Mouse (Mus musculus): ENCODE measurements around the gene Nid1.
"Not testable (repeated sequence)": the region's sequence is repeated elsewhere in the genome, so short reads cannot be mapped to it uniquely, and the experiment has no call there.

Nid1 gene

DNA sequence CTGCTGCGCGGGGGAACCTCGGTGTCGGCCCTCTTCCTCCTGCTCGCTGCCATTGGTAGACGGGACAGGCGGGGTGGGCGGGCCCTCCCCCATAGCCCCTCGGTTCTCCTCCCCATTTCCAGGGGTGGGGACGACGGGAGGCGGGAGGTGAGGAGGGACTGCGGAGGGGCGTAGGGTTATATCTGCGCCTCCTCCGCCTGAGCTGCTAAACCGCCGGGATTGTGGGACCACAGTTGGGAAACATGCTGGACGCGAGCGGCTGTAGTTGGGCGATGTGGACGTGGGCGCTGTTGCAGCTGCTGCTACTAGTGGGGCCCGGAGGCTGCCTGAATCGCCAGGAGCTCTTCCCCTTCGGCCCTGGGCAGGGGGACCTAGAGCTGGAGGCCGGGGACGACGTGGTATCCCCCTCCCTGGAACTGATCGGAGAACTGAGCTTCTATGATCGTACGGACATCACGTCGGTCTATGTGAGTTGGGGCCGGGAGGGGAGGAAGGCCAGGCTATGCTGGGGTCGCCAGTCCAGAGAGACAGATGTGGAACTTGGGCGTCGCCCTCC is at the start of gene Nid1:
Nid1 (plus strand) TSS at position 92 of the 556 bp plus-strand sequence.
- not testable (repeated sequence) for DNase-seq (ENCODE audit: low spot score)

GRCm38 (mm10) chr13:13393228-13394095 is 43.9 kb upstream of the Nid1 start, which contains the start of gene Gpr137b:
Gene Gpr137b, minus strand, starts transcription at chr13:13394014.
- DNase-seq (ENCODE audit: low spot score) = not testable (repeated sequence)

DNA sequence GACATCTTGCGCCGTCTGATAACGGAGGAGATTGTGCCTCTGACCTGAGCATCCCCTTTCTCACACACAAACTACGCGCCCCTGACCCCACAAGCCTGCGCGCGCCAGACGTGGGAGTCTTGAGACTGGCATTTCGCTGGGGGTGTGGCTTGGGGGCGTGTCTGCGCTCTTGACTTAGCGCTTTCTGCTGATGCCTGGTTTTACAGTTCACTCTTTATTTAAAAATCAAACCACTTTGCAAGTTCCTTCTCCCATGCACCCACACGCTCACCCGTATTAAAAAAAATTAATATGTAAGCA is 43.3 kb upstream of the Nid1 start:
- not testable (repeated sequence) for DNase-seq (ENCODE audit: low spot score)

DNA sequence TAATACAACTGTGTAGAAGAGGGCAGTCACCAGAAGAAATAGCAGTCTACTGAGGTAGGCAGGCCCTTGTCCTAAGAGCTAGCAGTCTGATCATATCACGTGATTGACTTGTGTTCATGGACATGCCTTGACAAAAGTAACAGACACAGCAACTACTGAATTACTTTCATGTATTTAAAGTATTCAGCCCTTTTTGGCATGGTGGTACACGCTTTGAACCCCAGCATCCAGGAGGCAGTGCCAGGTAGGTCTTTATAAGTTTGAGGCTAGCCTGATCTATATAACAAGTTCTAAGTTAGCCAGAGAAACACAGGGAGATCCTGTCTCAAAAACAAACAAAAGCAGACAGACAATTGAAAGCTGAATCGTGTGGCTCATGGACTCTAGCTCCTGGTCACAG is 36.5 kb upstream of the Nid1 start:
- not testable (repeated sequence) for DNase-seq (ENCODE audit: low spot score)

DNA sequence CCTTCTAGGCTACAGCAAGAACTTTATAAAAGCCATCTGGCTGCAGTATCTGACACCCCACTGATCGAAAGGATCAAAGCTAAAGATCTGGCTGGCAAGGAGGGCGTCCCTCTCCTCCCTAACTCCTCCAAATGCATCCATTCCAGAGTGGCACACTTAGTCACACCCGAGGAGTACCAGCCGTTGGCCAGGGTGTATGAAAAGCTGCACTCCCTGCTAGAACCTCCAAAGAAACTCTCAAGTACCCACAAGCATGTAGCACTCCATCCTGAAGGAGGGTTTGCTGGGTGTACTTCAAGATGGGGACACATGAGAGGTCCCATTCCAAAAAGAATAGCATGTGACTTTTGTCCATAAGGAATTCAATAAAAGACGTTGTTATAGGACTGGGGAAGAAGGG is 34.5 kb upstream of the Nid1 start:
- DNase-seq (ENCODE audit: low spot score) = not testable (repeated sequence)

GRCm38 (mm10) chr13:13403366-13403765 is 34.0 kb upstream of the Nid1 start:
- not testable (repeated sequence) for DNase-seq (ENCODE audit: low spot score)

DNA sequence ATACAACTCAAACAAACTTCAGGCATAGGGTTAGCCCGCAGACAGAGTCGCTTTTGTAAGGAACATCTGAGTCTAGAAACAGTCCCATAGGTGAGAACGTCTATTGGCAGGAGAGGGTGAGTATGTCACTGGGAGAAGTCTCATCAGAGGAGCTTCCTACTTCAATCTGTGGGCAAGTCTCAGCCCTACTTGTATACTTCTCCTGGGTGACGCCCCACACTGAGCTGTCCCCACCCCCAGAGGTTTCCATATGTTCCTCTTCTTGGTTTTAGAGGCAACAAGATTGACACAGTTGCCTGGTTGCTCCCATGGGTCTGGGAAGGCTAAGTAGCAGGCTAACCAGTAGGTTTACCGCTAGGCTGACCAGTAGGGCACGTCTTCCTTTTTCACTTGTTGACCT is 33.5 kb upstream of the Nid1 start:
- not testable (repeated sequence) for DNase-seq (ENCODE audit: low spot score)

DNA sequence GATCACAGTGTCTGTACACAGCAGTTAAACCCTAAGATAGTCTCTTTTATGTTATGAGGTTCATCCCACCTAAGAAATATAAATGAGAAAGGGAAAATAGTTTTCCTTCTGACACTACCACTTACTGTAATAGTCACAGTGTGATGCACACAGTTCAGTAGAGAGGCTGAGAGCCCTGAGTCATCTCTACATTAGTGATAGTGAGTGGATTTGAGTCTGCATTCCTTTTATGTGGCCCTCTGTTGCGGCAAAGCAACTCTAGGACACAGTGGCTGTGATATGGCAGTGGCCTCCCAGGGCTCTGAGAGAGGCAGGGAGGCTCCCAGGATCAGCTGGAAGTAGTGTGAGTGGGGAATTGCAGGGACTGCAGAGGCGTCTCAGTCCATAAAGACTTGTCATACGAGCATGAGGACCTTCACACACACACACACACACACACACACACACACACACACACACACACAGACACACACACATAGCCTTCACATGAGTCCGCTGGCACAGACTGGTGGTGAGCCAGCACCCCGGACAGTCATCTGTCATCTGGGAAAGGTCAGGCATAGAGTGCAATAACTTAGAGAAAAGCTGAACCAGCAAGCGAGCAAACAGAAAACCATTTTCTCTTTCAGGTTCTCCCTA is 32.7 kb upstream of the Nid1 start:
- not testable (repeated sequence) for DNase-seq (ENCODE audit: low spot score)

DNA sequence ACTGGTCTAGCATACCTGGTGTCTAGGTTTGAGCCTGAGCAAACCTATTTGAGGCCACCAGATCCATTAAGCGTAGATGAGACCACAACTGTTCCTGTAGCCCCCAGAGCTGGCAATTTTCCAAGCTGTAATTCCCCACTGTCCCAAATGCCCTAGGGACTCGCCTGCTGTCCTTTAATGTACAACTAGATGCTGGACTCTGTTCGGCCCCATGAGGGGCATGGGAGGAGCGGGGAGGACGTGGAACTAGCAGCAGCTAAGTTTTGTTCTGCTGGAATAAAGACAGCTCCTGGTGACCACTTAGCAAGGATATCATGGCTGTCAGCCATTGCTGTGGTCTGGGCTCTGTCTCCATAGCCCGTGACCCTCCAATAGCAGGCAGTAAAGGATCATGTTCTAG is 31.8 kb upstream of the Nid1 start:
- not testable (repeated sequence) for DNase-seq (ENCODE audit: low spot score)

DNA sequence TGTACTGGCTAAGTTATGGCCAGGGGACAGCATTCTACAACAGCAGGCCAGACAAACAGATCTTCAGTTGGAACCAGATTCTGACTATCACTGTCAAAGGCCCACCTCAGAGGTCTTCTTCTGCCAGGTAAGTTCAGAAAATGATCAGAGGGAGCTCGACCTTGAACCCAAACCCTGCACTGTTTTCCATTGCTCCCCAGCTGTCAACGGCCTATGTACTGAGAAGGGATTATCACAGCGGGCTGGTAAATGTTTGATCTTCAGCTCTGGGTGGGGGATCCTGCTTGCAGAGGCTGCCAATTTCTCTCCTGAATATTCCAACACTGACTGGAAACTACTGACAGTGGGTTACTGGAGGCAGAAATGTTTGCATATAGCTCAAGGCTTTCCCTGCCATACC is 23.1 kb upstream of the Nid1 start:
- DNase-seq (ENCODE audit: low spot score) = no peak

GRCm38 (mm10) chr13:13415120-13416006 is 22.0 kb upstream of the Nid1 start:
- DNase-seq (ENCODE audit: low spot score) = peak; percentile 4

DNA sequence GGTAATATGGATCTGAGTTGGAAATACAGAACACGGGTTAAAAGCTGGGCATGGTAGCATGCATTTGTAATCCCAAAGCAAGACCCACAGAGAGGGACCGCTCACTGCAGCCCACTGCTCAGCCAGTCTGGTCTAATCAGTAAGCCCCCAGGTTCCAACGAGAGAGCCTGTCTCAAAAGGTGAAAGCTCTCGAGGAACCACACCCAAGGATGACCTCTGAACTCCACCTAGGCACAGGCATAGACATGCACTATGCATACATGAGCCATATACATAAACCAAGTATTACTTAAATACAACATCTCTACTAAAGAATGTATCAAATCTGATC is 21.4 kb upstream of the Nid1 start:
- DNase-seq (ENCODE audit: low spot score) = not testable (repeated sequence)

DNA sequence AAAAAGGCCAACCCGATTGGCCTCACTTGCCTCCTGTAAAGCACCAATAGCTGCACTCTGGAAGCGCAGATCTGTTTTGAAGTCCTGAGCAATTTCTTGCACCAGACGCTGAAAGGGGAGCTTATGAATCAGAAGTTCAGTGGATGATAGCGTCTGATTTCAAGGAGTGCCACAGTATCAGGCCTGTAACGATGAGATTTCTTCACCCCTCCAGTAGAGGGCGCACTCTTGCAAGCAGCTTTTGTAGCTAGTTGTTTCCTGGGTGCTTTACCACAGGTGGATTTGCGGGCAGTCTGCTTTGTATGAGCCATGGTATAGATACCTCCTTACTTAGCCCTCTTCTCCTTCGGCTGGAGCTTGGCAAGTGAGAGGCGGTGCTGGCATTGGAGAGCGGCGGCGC is 18.5 kb upstream of the Nid1 start:
- DNase-seq (ENCODE audit: low spot score) = not testable (repeated sequence)

GRCm38 (mm10) chr13:13423301-13423700 is 14.1 kb upstream of the Nid1 start:
- not testable (repeated sequence) for DNase-seq (ENCODE audit: low spot score)

GRCm38 (mm10) chr13:13436161-13436560 is 1.2 kb upstream of the Nid1 start:
- not testable (repeated sequence) for DNase-seq (ENCODE audit: low spot score)

- peak; percentile 3 for DNase-seq (ENCODE audit: low spot score)
These were observed 982 bp downstream of the Nid1 start for GRCm38 (mm10) chr13:13438112-13438953.

- DNase-seq (ENCODE audit: low spot score) = not testable (repeated sequence)
These were observed 8.2 kb downstream of the Nid1 start for GRCm38 (mm10) chr13:13445601-13446000.

DNA sequence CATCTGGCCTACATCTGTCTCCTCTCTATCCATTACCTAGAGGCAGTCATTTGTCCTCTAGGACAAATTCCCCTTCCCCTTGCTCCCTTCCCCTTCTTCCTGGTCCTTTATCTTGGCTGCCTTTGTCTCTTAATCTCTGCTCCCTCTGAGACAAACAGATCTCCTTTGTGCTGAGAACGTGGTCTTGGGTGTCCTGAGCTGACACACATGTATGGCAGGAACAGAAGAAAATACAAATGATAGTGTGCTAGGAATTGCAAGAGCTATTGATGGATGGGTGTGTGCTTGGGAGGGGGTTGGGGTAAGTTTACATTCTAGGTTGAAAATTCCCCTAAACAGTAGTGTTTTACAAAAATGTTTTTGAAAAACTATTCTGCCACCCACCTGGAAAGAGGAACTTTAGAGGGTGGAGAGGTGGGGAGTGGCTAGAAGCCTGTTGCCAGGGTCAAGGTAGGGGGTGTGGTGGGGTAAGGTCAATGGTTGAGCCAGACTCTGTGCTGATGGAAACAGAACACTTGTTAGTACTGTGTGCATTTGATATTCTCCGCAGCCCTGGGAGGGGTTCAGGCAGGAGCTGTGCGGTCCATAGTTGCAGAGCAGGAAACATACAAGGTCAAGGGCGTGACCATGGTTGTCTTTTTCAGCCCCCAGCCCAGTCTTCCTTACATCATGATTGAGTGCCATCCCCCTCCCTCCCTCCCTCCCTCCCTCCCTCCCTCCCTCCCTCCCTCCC is 9.5 kb downstream of the Nid1 start:
- not testable (repeated sequence) for DNase-seq (ENCODE audit: low spot score)

GRCm38 (mm10) chr13:13449981-13450380 is 12.6 kb downstream of the Nid1 start:
- not testable (repeated sequence) for DNase-seq (ENCODE audit: low spot score)

DNA sequence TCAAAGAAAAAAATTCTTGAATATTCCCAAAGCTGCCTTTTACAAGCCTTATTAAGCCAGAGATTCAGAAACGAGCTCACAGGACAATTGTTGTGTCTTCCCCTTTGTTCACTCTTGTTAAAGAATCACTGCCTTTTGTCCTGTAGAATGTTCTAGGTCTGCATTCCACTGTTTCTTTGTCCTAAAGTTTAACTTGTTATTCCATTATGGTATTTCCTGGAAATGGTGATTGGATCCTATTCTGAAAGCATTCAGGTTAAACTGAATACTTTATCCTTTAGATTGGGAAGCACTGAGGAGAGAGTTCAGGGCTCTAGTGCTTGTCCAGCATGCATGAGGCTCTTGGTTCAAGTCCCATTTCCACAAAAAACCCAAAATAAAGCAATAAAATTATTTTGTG is 13.6 kb downstream of the Nid1 start:
- not testable (repeated sequence) for DNase-seq (ENCODE audit: low spot score)
